Mouse (Mus musculus): ENCODE data around the gene Rce1.

DNA sequence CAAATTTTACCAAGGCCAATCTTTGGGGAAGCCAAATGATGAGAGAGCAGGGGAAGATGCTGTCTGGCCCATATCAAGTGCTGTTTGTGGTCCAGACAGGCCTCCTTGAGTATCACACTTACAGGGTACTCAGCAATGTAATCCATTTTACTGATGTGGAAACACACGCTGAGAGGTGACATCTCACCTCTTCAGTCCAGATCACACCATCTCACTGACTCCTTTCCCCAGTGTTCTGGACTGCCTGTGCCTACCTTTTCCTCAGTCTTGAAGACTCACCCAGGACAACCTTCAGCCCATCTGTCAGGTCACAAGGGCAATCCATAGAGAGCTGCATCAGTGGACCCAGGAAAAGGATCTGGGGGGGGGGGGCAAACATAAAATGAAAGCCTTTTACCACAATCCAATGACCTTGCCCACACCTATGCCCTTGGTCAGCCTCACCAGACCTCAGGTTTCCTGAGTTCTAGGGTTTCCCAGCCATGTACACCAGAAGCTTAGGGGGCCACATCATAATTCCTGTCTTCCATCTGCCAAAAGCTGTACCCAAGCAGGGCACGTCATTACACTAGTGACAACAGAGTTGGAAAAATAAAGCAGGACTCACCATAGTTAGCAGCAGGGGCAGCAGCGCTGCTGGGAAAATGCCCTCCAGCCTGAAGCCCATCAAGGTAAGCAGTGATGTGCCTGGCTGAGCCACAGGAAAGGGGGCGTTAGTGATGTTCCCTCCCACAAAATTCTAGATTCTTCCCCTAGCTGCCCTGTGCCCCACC lies 849 bp downstream of the Rce1 start:
- TF ChIP-seq CTCF (IDR thresholded peaks at IDR 0.05; ENCODE audit: low read depth): no peak
- TF ChIP-seq EP300 (IDR thresholded peaks at IDR 0.05; ENCODE audit: low read depth): no peak
